Mouse (Mus musculus): ENCODE results near the gene Klhdc9. TPM values are rescaled to one million over a fixed set of nuclear protein-coding genes. Genes with fewer than 3 reads are reported as not detected.

The Klhdc9 gene
- polyA plus RNA-seq (2012; rRNA removed), result 5.0 and 9.8 TPM in 2 replicates

DNA sequence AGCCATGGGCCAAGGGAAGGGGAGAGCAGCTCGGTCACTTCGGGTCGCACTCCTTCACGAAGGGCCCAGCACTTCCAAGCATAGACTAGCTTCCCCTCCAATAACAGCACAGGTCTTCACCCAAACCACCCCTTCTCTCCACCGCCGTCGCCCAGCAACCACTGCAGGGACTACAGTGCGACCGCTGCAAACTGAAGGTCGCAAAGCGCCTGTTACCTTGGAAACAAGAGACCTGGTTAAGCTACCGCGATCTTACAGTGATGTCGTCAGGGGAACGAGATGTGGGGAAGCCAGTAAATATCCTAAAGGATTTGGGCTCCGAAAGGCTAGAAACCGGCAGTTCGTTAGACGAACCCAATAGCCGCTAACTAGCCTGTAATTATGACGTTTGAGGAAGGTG is at the start of gene Klhdc9:
Gene Klhdc9 (minus strand): TSS at position 143 of the 400 bp plus-strand sequence.
- no peak for DNase-seq (ENCODE audit: low read depth)

DNA sequence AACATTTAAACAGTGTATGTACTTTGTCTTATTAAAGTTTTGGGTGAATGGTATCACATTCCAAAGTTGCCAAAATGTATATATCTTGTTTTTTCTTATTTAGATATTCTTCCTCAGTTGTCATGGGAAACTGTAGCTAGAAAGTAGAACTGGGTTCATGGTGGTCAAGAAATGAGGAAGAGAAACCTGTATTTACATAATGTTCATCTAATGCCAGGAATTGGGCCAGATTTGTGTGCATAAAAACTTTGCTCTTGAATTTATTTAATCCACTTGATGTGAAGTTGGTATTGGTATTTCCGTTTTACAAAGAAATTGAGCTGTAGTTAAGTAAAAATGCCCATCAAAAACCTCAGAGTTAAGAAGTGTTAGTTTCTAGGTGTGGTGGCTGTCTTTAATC is 49.6 kb upstream of the Klhdc9 start:
- no peak for DNase-seq (ENCODE audit: low read depth)

DNA sequence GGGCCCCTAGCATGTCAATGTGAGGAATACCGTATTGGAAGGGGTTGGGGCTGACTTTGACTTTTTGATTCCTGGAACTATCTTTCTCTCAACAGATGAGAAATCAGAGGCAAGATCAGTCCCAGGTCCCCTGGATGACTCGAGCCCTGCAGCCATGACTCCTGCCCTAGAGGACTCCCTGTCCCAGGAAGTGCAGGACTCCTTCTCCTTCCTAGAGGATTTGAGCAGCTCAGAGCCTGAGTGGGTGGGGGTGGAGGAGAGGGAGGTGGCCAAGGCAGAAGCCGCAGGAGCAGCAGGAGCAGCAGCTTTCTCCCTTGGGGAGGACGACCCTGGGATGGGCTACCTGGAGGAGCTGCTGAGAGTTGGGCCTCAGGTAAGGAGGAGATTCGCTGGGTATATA is 46.7 kb upstream of the Klhdc9 start:
- no peak for DNase-seq (ENCODE audit: low read depth)

DNA sequence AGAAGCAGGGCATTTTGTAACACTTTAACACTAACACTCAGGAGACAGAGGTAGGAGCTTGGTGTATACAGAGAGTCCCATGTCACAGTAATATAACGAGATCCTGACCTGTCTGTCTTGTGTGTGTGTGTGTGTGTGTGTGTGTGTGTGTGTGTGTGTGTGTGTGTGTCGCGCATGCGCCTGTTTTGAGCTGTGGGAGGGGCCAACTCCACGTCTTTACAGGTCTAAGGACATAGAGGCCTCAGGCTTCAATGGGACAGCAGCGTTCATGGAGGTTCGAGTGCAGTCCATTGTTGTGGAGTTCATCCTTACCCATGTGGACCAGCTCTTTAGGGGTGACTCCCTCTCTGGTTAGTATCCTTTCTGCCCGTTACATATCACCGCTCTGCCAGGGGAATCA is 42.4 kb upstream of the Klhdc9 start:
- no peak for DNase-seq (ENCODE audit: low read depth)

DNA sequence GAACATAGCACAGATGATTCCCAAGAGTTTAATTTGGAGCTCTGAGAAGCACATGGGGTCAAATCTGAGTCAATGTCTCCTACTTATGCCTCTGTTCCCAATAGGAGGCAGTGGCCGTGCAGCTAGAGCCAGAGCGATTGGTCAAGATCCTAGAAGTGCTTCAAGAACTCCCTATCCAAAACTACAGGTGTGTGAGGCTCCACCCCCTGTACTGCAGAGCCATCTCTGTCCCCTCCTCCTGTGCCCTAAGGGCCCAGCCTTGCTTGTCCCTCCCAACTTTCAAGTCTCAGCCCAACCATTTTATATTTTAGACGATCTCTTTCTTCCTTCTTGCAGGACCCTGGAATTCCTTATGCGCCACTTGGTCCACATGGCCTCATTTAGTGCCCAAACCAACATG is 41.2 kb upstream of the Klhdc9 start:
- DNase-seq (ENCODE audit: low read depth), result no peak

DNA sequence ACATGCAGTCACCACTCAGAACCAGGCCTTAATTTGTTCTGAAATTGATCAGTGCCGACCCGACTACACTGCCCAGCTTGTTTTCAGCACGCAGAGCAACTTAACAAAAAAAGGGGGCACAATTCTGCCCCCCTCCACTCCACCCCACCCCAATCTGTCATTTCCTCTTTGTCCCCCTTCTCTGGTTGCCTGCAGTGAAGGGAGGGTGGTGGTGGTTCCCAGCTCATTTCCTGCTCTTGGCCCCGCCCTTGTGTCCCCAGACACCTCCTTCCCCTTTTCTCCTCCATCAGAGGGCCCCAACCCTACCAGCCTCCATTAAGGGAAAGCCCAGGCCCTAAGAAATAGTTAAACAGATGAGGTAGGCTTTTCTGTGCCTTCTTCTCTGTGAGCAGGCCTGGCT is 29.5 kb upstream of the Klhdc9 start:
- DNase-seq (ENCODE audit: low read depth), result no peak

DNA sequence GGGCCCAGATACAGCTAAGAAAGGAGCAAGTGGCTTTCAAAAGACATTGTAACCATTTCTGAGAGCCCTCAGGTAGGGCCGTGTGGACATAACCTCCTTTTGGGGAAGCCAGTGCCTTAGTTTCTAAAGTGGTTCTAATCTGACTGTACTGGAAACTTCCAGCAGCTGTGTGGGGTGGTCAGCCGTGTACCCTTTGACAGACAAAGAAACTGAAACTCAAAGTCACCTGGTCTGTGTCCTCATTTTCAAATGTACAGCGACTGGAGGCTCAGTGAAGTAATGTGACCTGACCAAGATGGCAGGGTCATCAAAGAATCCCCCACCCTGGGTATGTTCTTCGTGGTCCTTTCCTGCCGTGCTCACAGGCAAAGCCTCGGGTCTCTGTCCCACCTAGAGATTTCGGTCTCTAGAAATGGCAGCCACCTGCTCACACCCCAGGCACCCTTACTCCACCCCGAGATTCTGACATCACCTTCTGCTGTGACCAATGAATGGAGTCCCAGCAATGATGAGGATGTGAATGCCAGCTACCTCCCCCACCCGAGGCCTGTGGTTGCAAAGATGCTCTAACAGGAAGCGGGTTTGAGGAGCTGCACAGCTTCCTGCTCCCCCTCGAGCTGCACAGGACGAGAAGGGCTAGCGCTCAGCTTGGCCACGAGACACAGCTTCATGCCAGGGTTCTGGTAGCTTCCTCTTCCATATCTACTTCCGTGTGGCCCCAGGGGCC is 27.9 kb upstream of the Klhdc9 start, which contains the start of gene Arhgap30:
Gene Arhgap30 (plus strand): TSS at position 579 of the 727 bp plus-strand sequence.
- no peak for DNase-seq (ENCODE audit: low read depth)

DNA sequence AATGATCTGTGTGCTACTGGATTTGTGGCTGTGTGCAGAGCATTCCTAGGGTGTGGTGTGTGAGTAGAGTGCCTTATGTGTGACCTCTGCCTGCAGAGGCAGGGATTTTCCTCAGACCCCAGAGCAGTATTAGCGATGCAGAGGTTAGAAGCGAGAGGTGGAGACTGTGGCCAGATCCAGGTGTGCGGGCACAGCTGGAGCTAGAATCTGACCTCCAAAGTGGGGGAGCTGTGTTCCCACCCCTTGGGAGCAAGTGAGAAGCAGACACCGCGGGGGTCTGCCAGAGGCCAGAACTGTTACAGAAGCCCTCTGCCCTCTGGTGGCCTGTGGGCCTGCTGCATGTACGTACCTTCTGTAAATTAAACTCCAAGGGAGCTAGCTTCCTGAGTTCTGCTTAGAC is 26.5 kb upstream of the Klhdc9 start:
- DNase-seq (ENCODE audit: low read depth), result no peak

DNA sequence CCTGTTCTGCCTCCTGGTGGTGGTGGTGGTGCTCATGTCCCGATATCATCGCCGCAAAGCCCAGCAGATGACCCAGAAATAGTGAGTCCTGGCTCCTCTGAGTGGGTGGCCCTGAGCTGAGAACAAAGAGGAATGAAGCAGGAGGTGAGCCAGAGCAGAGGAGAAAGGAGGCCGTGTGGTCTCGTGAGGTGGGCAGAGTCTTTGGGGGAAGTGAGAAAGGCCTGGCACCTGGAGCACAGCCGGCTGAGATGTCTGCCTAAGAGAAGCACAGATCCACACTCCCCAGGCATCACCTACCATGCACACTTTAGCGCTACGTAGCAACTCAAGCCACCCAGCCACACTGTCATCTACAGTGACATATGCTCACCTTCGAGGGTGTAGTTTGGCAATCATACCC is 24.6 kb upstream of the Klhdc9 start:
- DNase-seq (ENCODE audit: low read depth), result no peak

DNA sequence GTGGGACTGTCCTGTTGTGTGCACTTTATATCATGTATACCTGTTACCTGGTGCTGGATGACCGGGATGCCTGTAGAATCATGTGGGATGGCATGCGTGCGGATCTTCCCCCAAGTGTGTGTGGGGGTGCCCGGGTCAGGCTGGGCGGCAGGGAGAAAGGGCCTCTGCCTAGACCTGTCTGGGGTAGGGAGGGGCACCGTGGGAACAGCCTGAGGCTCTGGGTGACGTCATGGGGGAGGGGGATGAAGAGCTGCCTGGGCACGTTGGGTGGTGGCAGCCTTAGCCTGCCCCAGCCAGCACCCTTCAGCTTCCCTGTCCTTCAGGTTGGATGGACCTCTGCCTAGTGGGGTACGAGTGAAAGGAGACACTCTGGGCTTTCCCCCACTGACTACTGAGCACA is 23.8 kb upstream of the Klhdc9 start:
- no peak for DNase-seq (ENCODE audit: low read depth)

DNA sequence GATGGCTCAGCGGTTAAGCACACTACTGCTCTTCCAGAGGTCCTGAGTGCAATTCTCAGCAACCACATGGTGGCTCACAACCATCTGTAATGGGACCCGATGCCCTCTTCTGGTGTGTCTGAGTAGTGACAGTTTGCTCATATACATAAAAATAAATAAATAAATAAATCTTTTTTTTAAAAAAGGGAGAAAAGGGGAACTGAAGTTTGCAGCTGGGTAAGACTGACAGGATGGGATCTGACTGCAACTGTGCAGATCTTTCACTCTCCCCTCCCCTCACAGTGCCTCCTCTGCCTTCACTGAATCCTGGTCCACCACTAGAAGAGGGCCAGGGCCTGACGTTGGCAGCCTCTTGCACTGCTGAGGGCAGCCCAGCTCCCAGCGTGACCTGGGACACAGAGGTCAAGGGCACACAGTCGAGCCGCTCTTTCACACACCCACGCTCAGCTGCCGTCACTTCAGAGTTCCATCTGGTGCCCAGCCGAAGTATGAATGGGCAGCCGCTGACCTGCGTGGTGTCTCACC is 21.6 kb upstream of the Klhdc9 start:
- no peak for DNase-seq (ENCODE audit: low read depth)

DNA sequence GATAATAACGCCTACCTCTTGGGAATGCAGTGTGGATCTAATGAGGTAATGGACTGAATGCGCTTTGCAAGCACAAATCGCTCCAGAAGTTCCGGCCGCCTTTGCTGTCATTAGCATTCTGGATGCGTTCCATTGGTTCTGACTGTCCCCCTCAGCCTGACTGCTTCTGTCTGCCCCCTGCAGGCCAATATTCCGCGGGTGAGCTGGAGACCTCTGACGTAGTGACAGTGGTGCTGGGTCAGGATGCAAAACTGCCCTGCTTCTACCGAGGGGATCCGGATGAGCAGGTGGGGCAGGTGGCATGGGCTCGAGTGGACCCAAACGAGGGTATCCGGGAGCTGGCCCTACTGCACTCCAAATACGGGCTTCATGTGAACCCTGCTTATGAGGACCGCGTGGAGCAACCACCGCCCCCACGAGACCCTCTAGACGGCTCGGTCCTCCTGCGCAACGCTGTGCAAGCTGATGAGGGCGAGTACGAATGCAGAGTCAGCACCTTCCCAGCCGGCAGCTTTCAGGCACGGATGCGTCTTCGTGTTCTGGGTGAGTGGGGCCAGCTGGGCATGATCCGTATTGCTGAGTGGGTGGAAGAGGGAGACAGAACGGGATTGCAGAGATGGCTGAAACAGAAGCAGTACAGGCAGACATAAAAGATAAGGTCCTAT is 19.5 kb upstream of the Klhdc9 start:
- DNase-seq (ENCODE audit: low read depth), result no peak

DNA sequence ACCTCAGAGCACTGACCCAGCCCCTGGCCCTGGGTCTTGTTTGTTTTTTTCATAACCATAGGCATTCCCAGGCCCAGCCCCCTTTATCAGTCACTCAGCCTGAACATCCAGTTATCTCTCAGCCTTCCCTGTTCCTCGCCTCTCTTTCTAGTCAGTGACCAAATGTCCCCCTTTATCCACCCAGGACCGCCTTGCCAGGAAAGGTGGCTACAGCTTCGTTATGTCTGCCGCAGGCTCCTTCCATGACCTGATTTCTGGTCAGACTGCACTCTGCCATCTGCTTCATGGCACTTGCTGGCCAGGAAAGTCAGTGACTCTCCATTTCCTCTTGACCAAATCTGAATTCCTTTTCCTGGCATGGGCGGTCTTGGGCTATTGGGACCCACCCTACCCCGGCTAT is 17.7 kb upstream of the Klhdc9 start:
- no peak for DNase-seq (ENCODE audit: low read depth)

DNA sequence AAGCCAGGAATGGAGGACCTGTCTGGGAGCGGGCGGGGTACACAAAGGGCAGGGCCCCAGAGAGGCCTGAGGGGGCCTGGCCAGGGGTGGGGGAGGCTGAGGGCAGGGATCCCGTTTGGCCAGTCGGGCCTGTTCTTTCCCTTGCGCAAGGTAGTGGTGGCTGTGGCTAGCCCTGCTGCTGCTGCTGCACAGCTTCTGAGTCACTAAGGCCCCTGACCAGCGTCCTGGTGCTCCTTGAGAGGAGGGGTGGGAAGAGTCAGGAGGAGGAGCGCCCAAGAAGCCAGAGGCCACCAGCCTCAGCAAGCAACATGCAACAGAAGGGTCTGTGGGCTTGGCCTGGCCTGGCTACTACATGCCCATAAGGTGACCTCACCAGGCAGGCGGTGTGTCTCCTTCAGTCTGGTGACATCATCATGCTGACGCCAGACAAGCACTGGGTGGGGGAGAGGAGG is 15.1 kb upstream of the Klhdc9 start:
- DNase-seq (ENCODE audit: low read depth), result no peak

DNA sequence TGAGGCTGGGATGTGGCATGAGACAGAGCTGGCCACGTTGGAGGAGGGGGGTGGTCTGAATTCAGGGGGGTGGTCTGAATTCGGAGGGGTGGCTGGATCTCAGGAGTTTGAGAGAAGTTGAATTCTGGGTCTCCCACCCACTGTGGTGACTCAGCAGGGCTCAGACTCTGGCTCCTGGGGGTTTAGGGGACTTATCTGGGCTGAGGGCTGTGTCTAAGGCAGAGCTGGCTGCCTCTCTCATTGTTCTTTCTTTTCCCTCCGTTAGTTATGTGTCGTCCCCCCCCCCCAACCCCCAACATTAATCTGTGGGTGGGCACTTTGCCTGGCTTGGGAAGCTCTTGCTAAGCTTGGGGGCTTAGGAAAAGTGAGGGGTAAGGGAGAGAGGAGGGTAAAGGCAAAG is 13.3 kb upstream of the Klhdc9 start:
- DNase-seq (ENCODE audit: low read depth), result no peak

DNA sequence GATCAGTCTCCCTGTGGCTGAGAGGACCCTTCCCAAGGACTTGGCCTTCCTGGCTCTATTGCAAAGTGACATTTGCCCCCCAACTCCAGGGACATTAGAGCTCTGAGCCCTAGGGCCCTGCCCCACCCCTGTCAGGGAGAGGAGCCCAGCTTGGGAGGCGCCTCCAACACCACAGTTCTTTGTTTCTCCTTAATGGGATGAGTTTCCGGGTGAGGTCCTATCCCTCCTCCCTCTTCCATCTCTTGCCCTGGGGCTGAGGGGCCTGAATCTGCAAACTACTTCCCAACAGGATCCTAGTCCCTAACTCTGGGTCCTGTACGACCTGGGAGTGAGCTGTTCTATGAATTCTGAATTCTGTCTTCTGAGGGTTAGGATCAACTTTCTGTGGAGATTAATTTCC is 12.3 kb upstream of the Klhdc9 start:
- DNase-seq (ENCODE audit: low read depth), result no peak

DNA sequence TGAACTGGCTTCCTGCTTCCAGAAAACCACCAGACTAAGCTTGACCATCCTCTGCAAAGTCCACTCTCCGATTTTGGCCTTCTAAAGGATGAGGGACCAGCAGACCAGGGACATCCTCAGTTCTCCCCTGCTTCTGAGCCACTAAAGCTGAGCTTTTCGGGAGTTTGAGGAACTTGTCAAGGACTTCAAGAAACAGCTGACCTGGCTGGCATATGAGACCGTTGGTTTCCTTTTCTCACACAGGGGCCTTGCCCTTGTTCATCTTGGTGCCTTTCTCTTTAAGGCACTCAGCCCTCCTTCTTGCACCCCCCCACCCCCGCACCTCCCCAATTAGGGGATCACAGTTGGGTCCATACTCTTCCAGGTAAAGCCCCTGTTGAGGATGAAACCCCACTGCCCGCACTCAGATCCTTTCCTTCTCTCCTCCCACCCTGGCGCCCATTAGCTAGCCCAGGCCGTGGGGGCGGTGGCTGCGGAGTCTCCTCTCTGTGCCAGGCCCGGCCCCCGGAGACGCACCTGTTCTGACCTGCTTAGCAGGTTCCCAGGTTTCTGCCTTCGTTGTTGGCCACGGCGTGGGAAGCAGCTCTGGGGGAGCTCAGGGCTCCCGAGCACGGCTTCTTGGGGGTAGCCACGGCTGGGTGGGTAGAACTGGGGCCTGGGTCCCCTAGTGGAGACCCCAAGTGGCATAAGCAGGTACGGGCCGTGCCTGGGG is 9.4 kb upstream of the Klhdc9 start, which contains the start of gene Nectin4:
Gene Nectin4 (plus strand): TSS at position 255 of the 712 bp plus-strand sequence.
- no peak for DNase-seq (ENCODE audit: low read depth)

DNA sequence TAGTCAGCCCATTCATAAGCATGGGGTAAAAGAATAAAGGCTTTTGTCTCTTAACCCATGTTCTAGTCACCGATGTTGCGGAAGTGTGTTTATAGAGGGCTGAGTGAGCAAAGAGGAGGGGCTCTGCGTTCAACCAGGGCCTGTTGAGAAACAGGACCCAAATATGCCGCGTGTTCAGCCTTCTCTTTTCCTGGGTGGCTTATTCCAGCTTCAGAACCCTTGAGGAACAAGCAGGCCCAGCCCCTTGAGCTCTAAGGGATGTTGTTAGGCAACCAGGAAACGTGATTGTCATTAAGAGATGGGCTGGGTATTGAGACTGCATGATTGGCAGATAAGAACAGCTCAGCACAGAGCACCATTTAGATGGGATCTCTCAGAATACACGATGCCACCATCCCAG is 5.3 kb upstream of the Klhdc9 start:
- DNase-seq (ENCODE audit: low read depth), result no peak

DNA sequence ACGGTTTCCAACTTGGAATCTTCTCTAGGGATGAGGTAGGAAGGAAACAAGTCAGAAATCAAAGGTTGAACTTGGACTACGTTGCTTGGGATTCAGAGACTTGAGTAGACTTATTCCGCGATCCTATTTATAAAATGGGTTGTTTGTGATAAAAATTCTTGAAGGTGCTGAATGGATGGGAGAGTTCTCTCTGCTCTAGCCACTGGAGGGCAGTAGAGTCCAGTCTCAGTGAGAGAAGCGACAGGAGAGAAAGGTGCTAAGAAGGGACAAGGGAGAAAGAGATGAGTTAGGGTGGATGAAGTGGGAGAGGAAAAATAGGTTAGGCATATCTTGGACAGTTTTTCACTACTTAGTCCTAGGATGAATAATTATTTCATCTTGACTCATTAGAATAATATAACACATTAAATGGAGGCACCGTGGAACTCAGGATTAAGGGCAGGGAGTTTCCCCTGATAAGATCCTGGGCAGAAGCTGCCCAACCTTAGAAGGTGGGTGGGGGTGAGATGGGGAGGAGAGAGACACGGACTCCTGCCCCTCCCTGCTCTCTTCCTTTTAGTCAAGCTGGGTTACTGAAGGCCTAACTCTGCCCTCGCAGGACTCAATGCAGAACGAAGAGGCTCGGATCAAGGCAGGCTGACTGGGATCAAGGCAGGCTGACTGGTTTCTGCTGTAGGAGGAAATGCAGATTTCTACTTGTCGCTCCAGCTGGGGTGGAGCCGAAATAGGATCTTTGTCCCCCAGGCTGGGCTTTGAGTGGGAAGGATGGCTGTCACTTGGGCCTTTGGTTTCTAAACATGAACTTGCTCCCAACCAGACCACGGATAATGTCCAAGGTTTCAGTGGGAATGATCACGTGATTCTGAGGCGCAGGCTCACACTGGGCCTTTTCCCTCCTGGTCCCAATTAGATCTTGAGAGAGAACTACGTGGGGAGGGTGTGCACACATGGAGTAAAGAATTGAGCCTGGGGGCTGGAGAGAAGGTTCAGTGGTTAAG is 807 bp upstream of the Klhdc9 start:
- DNase-seq (ENCODE audit: low read depth), result no peak

DNA sequence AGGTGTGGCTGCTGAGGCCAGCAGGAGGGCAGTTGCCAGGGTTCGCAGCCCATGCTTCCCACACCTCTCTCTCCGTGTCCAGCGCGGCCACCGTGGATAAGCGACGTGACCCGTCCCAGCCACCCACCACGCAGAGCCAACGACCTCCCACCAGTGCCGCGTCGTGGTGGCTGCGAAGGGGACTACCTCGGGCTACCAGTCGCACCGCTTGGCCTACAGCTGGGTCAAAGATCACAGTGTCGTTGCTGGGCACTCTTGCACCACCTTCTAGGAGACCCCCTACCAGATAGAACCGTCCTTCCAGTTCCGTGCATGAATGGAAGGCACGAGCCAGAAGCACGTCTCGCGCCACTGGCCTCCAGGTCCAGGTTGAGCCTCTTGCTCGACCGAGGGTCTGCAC is 345 bp downstream of the Klhdc9 start:
- no peak for DNase-seq (ENCODE audit: low read depth)

DNA sequence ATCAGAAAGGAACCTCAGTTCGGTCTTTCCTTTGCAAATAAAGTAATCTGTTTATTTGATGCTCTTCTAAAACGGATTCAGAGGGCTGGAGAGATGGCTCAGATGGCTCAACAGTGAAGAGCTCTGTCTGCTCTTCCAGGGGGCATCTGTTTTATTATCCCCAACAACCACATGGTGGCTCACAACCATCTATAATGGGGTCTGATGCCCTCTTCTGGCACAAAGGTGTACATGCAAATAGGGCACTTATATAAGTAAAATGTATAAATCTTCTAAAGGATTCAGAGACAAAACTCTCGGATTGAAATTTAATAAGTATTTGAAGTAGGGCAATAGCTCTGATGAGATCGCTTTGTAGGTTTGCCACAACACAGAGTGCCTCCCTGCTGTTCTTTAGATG is 2.2 kb downstream of the Klhdc9 start:
- DNase-seq (ENCODE audit: low read depth), result no peak

Data from gonadal fat pad, adult 2 months (tissue).